Mouse (Mus musculus) midbrain, embryonic 10.5 days (tissue): ENCODE results near the gene Mfn2. TPM values are rescaled to one million over a fixed set of nuclear protein-coding genes. Genes with fewer than 3 reads are reported as not detected.

Experiments used
- DNase-seq: peaks from one replicate; pipeline ENCODE4 v3.0.0-alpha.2; 2017; ENCODE audit warnings: low spot score
- H3K27ac ChIP-seq: fragments of 300-500 bp; sonication (generic); replicated peaks from 2 replicates; pipeline ENCODE4 v1.5.1; 2016; ENCODE audit warnings: mild to moderate bottlenecking
- H3K27me3 ChIP-seq: fragments of 300-500 bp; sonication (generic); 2 replicates; pipeline ENCODE4 v1.6.1; 2016; ENCODE audit warnings: low read depth, mild to moderate bottlenecking; ENCODE audit not compliant: poor library complexity, severe bottlenecking
- H3K36me3 ChIP-seq: fragments of 300-500 bp; sonication (generic); 2 replicates; pipeline ENCODE4 v1.6.1; 2016; ENCODE audit warnings: mild to moderate bottlenecking, moderate library complexity
- H3K4me1 ChIP-seq: fragments of 300-500 bp; sonication (generic); 2 replicates; pipeline ENCODE4 v1.6.1; 2016
- H3K4me3 ChIP-seq: fragments of 300-500 bp; sonication (generic); 2 replicates; pipeline ENCODE4 v1.5.1; 2016; ENCODE audit warnings: mild to moderate bottlenecking, moderate library complexity
- H3K9me3 ChIP-seq: fragments of 300-500 bp; sonication (generic); replicated peaks from 2 replicates; pipeline ENCODE4 v1.6.1; 2016; ENCODE audit warnings: mild to moderate bottlenecking
- WGBS: fragments of 180-500 bp; shearing (Covaris S2); methylation state at CpG from one replicate; pipeline ENCODE4 v1.1.7; 2016; 5-methylcytosine and 5-hydroxymethylcytosine counted together
- polyA plus RNA-seq: library from polyadenylated mRNA; unstranded; fragments of >200 nt; fragmentation: Nextera tagmentation; extraction: Ambion mirVana; gene quantifications from 2 replicates; pipeline ENCODE4 v1.2.1, GENCODE M21; 2016

Gene Mfn2
- polyA plus RNA-seq, 1 experiment from 2014 or later = 45.1 TPM

DNA sequence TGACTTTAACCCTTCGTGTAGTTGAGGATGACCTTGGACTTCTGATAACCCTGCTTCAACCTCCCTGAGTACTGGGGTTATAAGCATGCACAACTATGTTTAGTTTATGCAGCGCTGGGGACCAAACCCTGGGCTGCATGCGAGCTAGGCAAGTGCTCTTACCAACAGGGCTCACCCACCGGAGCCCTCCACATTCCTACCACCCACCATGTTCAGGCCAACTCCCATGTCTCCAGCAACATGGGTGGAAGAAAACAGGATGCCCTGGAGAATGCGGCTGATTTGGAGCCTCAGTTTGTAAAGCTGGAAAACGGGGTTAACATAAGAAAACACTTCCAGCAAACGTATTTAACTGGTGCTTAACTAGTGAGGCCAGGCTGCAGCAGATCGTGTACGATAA lies 31.4 kb upstream of the Mfn2 start:
- Histone ChIP-seq H3K4me3 (peak overlapping the region; percentile 64), H3K27me3 (peaks cover 11% of the 10 kb centered on the region; the same call in 1 of the 2 replicates), H3K4me1 (peaks cover 28% of the 10 kb centered on the region), H3K9me3 (no peaks in the 10 kb centered on the region), H3K27ac (peak overlapping the region; percentile 79; the same call in 1 of the 2 replicates), H3K36me3 (peaks cover 5% of the 10 kb centered on the region; the same call in 1 of the 2 replicates)
- WGBS = 22% methylated on average over 9 of the region's 9 CpGs
- no peak for DNase-seq

DNA sequence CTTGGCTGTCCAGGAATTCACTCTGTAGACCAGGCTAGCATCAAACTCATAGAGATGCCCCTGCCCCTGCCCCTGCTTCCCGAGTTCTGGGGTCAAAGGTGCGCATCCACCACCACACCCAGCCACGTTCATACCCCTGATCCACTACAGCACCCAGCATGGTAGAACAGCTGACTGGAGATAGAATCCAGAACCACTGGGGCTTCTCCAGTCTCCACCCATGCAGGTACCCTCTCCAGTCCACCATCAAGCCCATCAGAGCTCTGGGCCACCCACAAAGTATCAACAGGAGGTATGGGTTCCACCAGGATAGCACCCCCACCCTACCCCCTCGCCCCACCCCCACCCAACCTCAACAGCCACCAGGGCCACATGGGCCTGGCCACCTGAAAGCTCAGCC lies 30.1 kb upstream of the Mfn2 start:
- Histone ChIP-seq H3K27me3 (peaks cover 11% of the 10 kb centered on the region; the same call in 1 of the 2 replicates), H3K4me3 (no peak overlapping the region)

DNA sequence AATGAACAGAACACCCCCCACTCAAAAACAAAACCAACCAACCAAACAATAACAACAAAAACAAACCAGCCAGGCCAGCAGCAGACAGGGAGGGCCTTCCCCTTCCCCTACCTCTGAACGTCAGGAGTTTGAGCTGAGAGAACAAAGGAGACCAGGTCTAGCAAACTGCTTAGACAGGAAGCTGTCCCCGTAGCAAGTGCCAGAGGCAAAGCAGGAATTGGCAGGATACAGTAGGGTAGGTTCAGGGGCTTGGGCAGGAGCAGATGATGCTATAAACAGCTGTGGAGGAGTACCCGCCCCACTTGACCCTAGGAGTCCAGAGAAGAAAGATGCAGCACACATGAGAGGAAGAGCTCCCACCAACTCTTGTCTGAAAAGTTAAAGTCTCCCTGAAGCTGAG lies 29.6 kb upstream of the Mfn2 start:
- Histone ChIP-seq H3K4me3 (no peak overlapping the region), H3K36me3 (peaks cover 8% of the 10 kb centered on the region; the same call in 1 of the 2 replicates), H3K9me3 (no peaks in the 10 kb centered on the region), H3K27me3 (peaks cover 11% of the 10 kb centered on the region; the same call in 1 of the 2 replicates), H3K4me1 (peaks cover 16% of the 10 kb centered on the region), H3K27ac (no peak overlapping the region)
- no peak for DNase-seq
- 55% methylated on average over 3 of the region's 3 CpGs for WGBS

More for the DNA sequence above, 30.1 kb upstream of the Mfn2 start:
- peaks cover 8% of the 10 kb centered on the region; the same call in 1 of the 2 replicates for H3K36me3 ChIP-seq
- DNase-seq = no peak
- no peak overlapping the region for H3K27ac ChIP-seq
- WGBS = 79% methylated on average over 4 of the region's 4 CpGs
- H3K4me1 ChIP-seq = peaks cover 16% of the 10 kb centered on the region
- H3K9me3 ChIP-seq = no peaks in the 10 kb centered on the region

DNA sequence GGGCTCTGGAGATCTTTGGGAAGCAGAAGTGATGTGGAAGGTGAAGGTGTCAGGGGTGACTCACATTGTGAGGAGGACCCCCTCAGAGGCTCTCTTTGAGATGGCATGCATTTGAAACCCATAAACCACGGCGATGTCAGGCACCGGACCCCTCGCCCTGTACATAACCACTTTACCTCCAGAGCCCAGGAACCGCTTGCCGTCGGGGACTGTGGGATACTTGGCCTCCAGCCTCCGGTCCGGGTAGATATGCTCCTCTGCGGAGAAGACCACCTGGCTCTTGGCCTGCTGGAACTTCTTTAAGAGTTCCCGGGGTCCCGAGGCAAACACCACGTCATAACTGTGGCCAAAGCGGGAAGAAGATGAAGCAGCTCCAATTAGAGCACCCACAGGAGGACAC lies 26.4 kb upstream of the Mfn2 start:
- no peak for DNase-seq
- Histone ChIP-seq H3K4me3 (no peak overlapping the region), H3K9me3 (no peaks in the 10 kb centered on the region), H3K36me3 (peaks cover 8% of the 10 kb centered on the region; the same call in 1 of the 2 replicates), H3K4me1 (peaks cover 14% of the 10 kb centered on the region), H3K27ac (no peak overlapping the region), H3K27me3 (no peaks in the 10 kb centered on the region)
- 94% methylated on average over 14 of the region's 14 CpGs for WGBS

DNA sequence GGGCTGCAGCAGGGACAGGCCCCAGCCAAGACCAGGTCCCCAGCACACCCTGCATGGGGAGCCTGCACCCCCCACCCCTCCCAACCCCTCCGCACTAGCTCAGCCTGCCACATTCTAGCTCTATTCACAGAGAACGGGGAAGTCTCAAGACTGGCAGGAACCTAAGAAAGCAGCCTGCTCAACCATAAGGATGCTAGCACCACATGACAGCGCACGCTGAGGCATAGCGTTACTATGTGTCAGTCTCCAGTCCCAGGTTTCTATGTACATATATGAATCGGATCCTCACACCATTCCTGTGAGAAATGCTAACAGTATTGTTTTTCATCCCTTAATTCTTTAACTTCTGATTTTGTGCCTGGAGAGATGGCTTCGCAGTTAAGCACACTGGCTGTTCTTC lies 24.0 kb upstream of the Mfn2 start:
- WGBS = 63% methylated on average over 7 of the region's 7 CpGs
- peaks cover 12% of the 10 kb centered on the region for H3K4me1 ChIP-seq
- H3K9me3 ChIP-seq = no peaks in the 10 kb centered on the region
- no peak for DNase-seq
- peak overlapping the region; percentile 65 for H3K27ac ChIP-seq
- H3K4me3 ChIP-seq = peak overlapping the region; percentile 21
- H3K27me3 ChIP-seq = no peaks in the 10 kb centered on the region
- peaks cover 19% of the 10 kb centered on the region for H3K36me3 ChIP-seq

DNA sequence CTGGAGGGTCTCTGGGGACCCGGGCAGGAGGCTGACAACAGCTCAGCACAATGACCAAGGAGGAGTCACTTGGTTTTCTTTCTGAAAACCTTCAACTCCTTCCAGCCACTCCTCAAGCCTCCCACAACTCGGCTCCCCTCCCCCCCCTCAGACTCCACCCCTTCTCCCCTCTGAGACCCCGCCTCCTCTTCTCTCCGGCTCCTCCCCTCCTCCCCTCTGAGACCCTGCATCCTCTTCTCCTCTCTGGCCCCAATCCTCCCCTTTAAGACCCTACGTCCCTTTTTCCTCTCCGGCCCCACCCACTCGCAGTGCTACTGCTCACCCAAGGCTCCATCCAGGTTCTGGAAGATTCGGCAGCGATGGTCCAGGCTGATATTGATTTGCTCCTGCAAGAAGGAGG lies 23.6 kb upstream of the Mfn2 start:
- Histone ChIP-seq H3K4me1 (peaks cover 12% of the 10 kb centered on the region), H3K27me3 (no peaks in the 10 kb centered on the region), H3K4me3 (peak overlapping the region; percentile 21), H3K27ac (peak overlapping the region; percentile 65), H3K9me3 (no peaks in the 10 kb centered on the region), H3K36me3 (peaks cover 23% of the 10 kb centered on the region)
- DNase-seq = peak; percentile 43
- 14% methylated on average over 9 of the region's 9 CpGs for WGBS

DNA sequence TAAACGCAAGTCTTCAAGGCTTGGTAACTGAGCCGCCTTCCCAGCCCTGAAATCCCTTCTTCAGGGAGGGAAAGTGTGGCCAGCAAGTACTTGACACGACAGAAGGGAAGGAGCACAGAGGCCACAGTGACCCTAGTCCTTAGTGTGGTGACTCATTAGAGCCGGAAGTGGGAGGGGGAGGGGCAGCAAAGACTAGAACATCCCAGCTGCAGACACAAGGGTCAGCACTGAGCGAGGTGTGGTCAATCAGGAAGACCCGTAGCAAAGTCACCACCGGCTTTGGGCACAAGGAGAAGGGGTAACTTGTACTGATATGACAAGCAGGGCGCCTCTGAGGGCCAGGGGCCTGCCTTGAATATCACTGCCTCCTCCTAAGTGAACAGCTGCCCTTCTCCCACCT lies 23.2 kb upstream of the Mfn2 start:
- no peaks in the 10 kb centered on the region for H3K9me3 ChIP-seq
- H3K4me3 ChIP-seq = no peak overlapping the region
- 46% methylated on average over 8 of the region's 8 CpGs for WGBS
- peaks cover 12% of the 10 kb centered on the region for H3K4me1 ChIP-seq
- H3K36me3 ChIP-seq = peaks cover 27% of the 10 kb centered on the region
- H3K27ac ChIP-seq = peak overlapping the region; percentile 65; the same call in 1 of the 2 replicates
- DNase-seq = no peak
- no peaks in the 10 kb centered on the region for H3K27me3 ChIP-seq

DNA sequence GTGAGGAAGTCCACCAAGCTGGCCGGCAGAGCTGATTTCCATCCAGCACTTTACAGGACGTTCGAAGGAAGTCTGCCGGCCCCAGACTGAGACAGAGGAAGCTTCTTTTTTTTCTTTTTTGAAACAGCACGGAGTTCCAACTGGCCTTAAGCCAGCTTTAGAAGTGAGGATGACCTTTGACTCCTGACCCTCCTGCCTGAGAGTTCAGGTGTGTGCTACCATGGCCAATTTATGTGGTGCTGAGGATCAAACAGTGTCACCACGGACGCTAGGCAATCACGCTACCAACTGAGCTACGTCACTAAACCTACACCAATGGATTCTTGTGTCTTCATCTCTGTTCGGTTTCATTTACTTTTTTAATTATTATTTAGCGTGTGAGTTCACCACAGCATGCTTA lies 17.8 kb upstream of the Mfn2 start:
- Histone ChIP-seq H3K9me3 (no peaks in the 10 kb centered on the region), H3K4me1 (peaks cover 11% of the 10 kb centered on the region), H3K27ac (no peak overlapping the region), H3K4me3 (no peak overlapping the region), H3K36me3 (peaks cover 24% of the 10 kb centered on the region), H3K27me3 (no peaks in the 10 kb centered on the region)
- 84% methylated on average over 11 of the region's 11 CpGs for WGBS
- DNase-seq = no peak

DNA sequence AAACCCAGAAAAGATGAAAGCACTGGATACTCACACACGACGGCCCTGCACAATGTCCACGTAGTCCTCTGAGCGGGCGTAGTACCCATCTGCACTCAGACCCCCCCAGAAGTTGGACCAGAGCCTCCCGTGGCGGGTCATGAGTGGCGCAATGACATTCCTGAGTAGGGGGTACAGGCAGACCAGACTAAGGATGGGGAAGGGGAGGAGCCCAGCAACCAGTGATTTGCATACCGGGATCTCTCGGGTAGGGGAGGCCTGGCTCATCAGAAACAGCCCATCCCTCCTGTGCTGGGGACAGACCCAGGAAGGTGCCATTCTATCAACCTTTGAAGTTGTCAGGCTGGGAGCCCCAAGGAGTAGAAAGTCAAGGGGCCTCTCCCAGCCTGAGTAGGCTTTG lies 16.5 kb upstream of the Mfn2 start:
- WGBS = 28% methylated on average over 10 of the region's 10 CpGs
- Histone ChIP-seq H3K4me1 (peaks cover 11% of the 10 kb centered on the region), H3K36me3 (peaks cover 26% of the 10 kb centered on the region), H3K9me3 (no peaks in the 10 kb centered on the region), H3K4me3 (peak overlapping the region; percentile 24; the same call in 1 of the 2 replicates), H3K27me3 (no peaks in the 10 kb centered on the region), H3K27ac (0 out of 2 replicates have a peak overlapping the region, but pooled peaks have one; percentile 23)
- no peak for DNase-seq

DNA sequence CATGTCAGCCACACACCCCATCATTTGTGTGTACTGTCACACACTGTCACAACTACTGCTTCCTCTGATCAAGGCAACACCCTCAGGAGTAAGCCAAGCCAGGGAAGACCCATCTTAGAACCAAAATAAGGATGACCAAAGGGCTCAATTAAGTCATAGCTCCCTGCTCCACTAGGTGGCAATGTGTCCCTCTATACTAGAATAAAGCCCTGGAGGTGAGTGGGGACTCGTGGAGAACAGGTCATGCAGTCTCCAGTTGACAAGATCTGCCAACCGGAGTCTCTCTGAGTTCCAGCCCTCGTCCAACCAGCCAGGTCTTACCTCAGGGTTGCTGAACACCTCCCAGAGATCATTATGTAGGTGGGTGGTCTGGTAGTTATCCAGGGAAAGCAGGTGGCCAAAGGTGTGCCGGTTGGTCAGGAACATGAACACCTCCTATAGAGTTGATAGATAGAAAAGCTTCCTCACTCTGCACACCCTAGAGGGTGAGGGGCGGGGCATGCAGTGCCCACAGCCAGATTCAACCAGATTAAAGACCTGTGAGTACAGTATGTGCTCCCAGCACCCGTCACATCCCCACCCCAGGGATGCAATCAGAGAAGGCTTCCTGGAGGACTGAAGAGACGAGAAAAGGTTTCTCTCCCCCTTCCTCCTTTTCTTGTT lies 14.1 kb upstream of the Mfn2 start:
- Histone ChIP-seq H3K9me3 (no peaks in the 10 kb centered on the region), H3K4me3 (no peak overlapping the region), H3K4me1 (peaks cover 11% of the 10 kb centered on the region), H3K27me3 (no peaks in the 10 kb centered on the region), H3K36me3 (peaks cover 25% of the 10 kb centered on the region), H3K27ac (no peak overlapping the region)
- no peak for DNase-seq
- WGBS = 61% methylated on average over 7 of the region's 7 CpGs

DNA sequence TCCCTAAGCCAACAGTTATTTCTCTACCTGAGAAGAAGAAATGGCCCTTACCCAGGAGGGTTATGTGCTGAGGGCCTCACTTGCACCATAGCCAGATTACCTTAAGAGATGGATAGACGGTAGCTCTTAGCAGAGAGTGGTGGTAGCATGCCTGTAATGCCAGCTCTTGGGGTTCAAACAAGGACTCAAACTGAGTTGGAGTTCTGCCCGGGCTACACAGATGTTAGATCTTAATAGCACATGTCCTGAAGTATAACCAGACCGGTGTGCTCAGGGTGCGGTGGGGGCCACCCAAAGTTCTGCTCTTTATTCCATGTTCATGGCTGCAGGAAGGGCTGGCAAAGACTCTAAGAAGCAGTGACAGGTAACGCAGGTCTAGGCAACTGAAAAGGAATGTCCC lies 5.0 kb upstream of the Mfn2 start:
- H3K4me3 ChIP-seq = no peak overlapping the region
- WGBS = 88% methylated on average over 5 of the region's 5 CpGs

DNA sequence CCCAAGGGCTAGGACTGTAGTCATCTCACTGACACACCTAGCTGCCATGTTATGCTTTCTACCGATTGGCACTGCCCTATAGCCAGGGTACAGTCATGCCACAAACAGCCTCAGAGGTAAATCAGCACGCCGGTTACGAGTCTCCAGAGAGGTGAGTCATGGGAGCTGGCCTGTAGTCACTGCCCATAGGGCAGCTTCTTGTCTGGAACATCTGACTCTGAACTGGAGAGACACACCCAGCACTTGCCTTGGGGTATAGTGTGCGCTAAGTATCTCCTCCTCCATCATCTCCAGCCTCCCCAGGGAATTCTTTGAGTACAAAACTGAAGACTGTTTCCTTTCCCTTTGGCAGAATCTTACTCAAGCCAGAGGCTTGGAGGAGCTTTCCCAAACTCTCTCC lies 1.7 kb upstream of the Mfn2 start:
- 83% methylated on average over 5 of the region's 5 CpGs for WGBS
- DNase-seq = no peak
- Histone ChIP-seq H3K27me3 (no peaks in the 10 kb centered on the region), H3K27ac (no peak overlapping the region), H3K4me1 (peaks cover 14% of the 10 kb centered on the region), H3K36me3 (peaks cover 18% of the 10 kb centered on the region), H3K4me3 (no peak overlapping the region), H3K9me3 (no peaks in the 10 kb centered on the region)

More for the DNA sequence above, 5.0 kb upstream of the Mfn2 start:
- H3K4me1 ChIP-seq = peaks cover 5% of the 10 kb centered on the region
- H3K27me3 ChIP-seq = no peaks in the 10 kb centered on the region
- no peak overlapping the region for H3K27ac ChIP-seq
- H3K9me3 ChIP-seq = no peaks in the 10 kb centered on the region
- DNase-seq = no peak
- H3K36me3 ChIP-seq = peaks cover 11% of the 10 kb centered on the region

DNA sequence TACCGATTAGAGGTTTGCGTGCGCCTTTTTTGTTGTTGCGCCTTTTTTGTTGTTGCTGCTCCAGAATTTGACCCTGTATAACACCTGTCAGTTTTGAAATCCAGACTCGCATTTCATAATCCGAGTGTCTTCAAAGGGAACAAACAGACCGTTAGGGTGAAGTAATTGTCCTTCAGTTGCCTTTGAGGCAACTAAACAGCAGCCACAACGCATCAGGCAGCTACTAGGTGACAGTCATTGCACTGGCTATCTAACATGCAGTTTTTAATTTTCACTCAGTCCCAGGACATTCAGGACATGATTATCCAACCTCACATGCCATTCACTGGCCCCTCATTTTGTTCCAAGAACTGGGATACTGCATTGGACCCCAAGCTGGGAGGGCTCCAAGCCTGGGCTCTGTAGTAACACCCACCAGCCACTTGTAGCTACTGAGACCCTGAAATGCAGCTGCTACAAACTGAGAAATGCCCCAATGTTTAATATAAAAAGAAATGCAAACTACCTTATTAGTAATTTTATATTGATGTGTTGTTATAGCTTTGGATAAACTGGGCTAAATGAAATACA lies 671 bp upstream of the Mfn2 start:
- Histone ChIP-seq H3K4me3 (peak overlapping the region; percentile 93), H3K27ac (peak overlapping the region; percentile 99), H3K36me3 (peaks cover 28% of the 10 kb centered on the region), H3K9me3 (no peaks in the 10 kb centered on the region), H3K4me1 (peaks cover 14% of the 10 kb centered on the region), H3K27me3 (no peaks in the 10 kb centered on the region)
- no peak for DNase-seq
- 2% methylated on average over 8 of the region's 8 CpGs for WGBS
